In genomic region chr11:17211258-17212140, GRCm38 (mm10) we compare ENCODE assay signal across 8 mouse cellular contexts. TPM values are rescaled to one million over a fixed set of nuclear protein-coding genes. Genes with fewer than 3 reads are reported as not detected.
A peak's percentile ranks its signal among the peaks of the same experiment; 100 is the strongest.
DNase-seq lines count a peak whose midpoint lies in the region; ATAC-seq and TF ChIP-seq lines count a peak whose summit lies in the region.

TSS of gene Pno1 (minus strand) at chr11:17211568.

- no peaks in the 10 kb centered on the region for H3K9me3 ChIP-seq in MEL (replicated peaks; ENCODE audit: insufficient read depth, low read length)
- no peaks in the 10 kb centered on the region for H3K9me3 ChIP-seq in forebrain, postnatal 0 days (ENCODE audit: low read length)
- no peaks in the 10 kb centered on the region for H3K9me3 ChIP-seq in lung, embryonic 15.5 days

- H3K36me3 ChIP-seq in MEL (ENCODE audit: control insufficient read depth in 1 of 2, insufficient read depth in 2 of 2, low read length in 2 of 2) = peaks cover 11 to 21% of the 10 kb centered on the region in 2 experiments
- 0 out of 2 replicates have a peak, but pooled peaks cover 6% of the 10 kb centered on the region for H3K36me3 ChIP-seq in forebrain, postnatal 0 days (ENCODE audit: insufficient read depth)
- H3K36me3 ChIP-seq in lung, embryonic 15.5 days = peaks cover 14% of the 10 kb centered on the region; the same call in 1 of the 2 replicates

- 0 out of 6 replicates have a peak, but pooled peaks of 1 of the 3 experiments have one; percentile 13 for TF ChIP-seq CTCF in MEL (IDR thresholded peaks at IDR 0.05 in 2 of 3, conservative IDR thresholded peaks at IDR 0.05 in 1 of 3; ENCODE audit: control insufficient read depth in 1 of 3, insufficient read depth in 1 of 3, low read depth in 2 of 3, low read length in 3 of 3, poor library complexity in 1 of 3, severe bottlenecking in 1 of 3)
- TF ChIP-seq CTCF in cerebellum, adult 2 months (IDR thresholded peaks at IDR 0.05; ENCODE audit: borderline replicate concordance, insufficient read depth, low read depth, low read length) = no peak
- no peak for TF ChIP-seq CTCF in forebrain, postnatal 0 days (IDR thresholded peaks at IDR 0.05; ENCODE audit: low read depth)

- peak; percentile 98 for ATAC-seq in forebrain, postnatal 0 days
- peak; percentile 99 for ATAC-seq in lung, embryonic 15.5 days (ENCODE audit: borderline replicate concordance, extremely low read depth, low FRiP score, low TSS enrichment)

- peak within 1 kb of the TSS; percentile 83 for H3K27ac ChIP-seq in MEL (ENCODE audit: control insufficient read depth, low read depth, low read length)
- H3K27ac ChIP-seq in cerebellum, adult 2 months (ENCODE audit: insufficient read depth, low read length) = peak within 1 kb of the TSS; percentile 98
- peak within 1 kb of the TSS; percentile 72 for H3K27ac ChIP-seq in forebrain, postnatal 0 days (ENCODE audit: low read depth, low read length)
- peak within 1 kb of the TSS; percentile 84 for H3K27ac ChIP-seq in lung, embryonic 15.5 days

- TF ChIP-seq POLR2A in MEL (IDR thresholded peaks at IDR 0.05; ENCODE audit: control insufficient read depth in 1 of 2, insufficient read depth in 1 of 2, low read depth in 1 of 2, low read length in 2 of 2, poor library complexity in 1 of 2) = peak; percentile 70 to 71; a peak in 3 of 4 replicates
- TF ChIP-seq POLR2A in cerebellum, adult 2 months (IDR thresholded peaks at IDR 0.05; ENCODE audit: borderline replicate concordance, insufficient read depth, low read length) = peak; percentile 44; the same call in 1 of the 2 replicates

- peak within 1 kb of the TSS; percentile 84 for H3K9ac ChIP-seq in MEL (ENCODE audit: control insufficient read depth, low read depth, low read length, poor library complexity, severe bottlenecking)
- peak within 1 kb of the TSS; percentile 60 for H3K9ac ChIP-seq in forebrain, postnatal 0 days
- peak within 1 kb of the TSS; percentile 78 for H3K9ac ChIP-seq in lung, embryonic 15.5 days

- peaks cover 13 to 14% of the 10 kb centered on the region in 2 experiments for H3K4me1 ChIP-seq in MEL (ENCODE audit: control insufficient read depth in 1 of 2, insufficient read depth in 2 of 2, low read length in 2 of 2)
- no peaks in the 10 kb centered on the region for H3K4me1 ChIP-seq in cerebellum, adult 2 months (ENCODE audit: control insufficient read depth, insufficient read depth, low read length)
- H3K4me1 ChIP-seq in forebrain, postnatal 0 days (ENCODE audit: insufficient read depth) = peaks cover 11% of the 10 kb centered on the region; the same call in 1 of the 2 replicates
- peaks cover 18% of the 10 kb centered on the region for H3K4me1 ChIP-seq in lung, embryonic 15.5 days

- peak within 1 kb of the TSS; percentile 81 to 87 for H3K4me3 ChIP-seq in MEL (ENCODE audit: control insufficient read depth in 1 of 2, insufficient read depth in 1 of 2, low read depth in 2 of 2, low read length in 2 of 2)
- H3K4me3 ChIP-seq in cerebellum, adult 2 months (replicated peaks; ENCODE audit: insufficient read depth, low read depth, low read length) = peak within 1 kb of the TSS; percentile 94
- H3K4me3 ChIP-seq in forebrain, postnatal 0 days (ENCODE audit: low read depth, low read length) = peak within 1 kb of the TSS; percentile 70
- H3K4me3 ChIP-seq in lung, embryonic 15.5 days = peak within 1 kb of the TSS; percentile 98

- H3K79me2 ChIP-seq in MEL (ENCODE audit: control insufficient read depth, insufficient read depth, low read length, poor library complexity) = peaks cover 31% of the 10 kb centered on the region

- H3K27me3 ChIP-seq in MEL (ENCODE audit: control insufficient read depth in 1 of 2, insufficient read depth in 2 of 2, low read length in 2 of 2) = no peaks in the 10 kb centered on the region
- no peaks in the 10 kb centered on the region for H3K27me3 ChIP-seq in cerebellum, adult 2 months (ENCODE audit: control insufficient read depth, insufficient read depth, low read length)
- no peaks in the 10 kb centered on the region for H3K27me3 ChIP-seq in forebrain, postnatal 0 days (ENCODE audit: insufficient read depth, low read length)
- no peaks in the 10 kb centered on the region for H3K27me3 ChIP-seq in lung, embryonic 15.5 days

- no peak; a peak in 1 of 4 replicates for TF ChIP-seq EP300 in MEL (IDR thresholded peaks at IDR 0.05; ENCODE audit: low read depth in 1 of 2, low read length in 2 of 2)

- DNase-seq in MEL (ENCODE audit: low read depth, low spot score) = peak; percentile 100
- peak; percentile 97 to 98 for DNase-seq in cerebellum, adult 2 months
- DNase-seq in forebrain, postnatal 0 days = peak; percentile 99
- DNase-seq in heart, postnatal 4 days = peak; percentile 97
- peak; percentile 96 to 97 for DNase-seq in layer of hippocampus, adult 8-10 months (ENCODE audit: low spot score in 2 of 2)
- DNase-seq in ovary, adult 18-20 months (ENCODE audit: low spot score) = peak; percentile 94
- DNase-seq in thymus, postnatal 0 days (ENCODE audit: low spot score) = peak; percentile 98

- under 1% methylated on average over 65 of the region's 65 CpGs for WGBS in cerebellum, adult 2 months
- WGBS in forebrain, postnatal 0 days = under 1% methylated on average over 65 of the region's 65 CpGs
- under 1% methylated on average over 65 of the region's 65 CpGs for WGBS in lung, embryonic 15.5 days

- peak within 1 kb of the TSS; percentile 56 for H3K4me2 ChIP-seq in forebrain, postnatal 0 days (ENCODE audit: low read depth)
- H3K4me2 ChIP-seq in lung, embryonic 15.5 days = peak within 1 kb of the TSS; percentile 58

- TF ChIP-seq RAD21 in MEL (IDR thresholded peaks at IDR 0.05; ENCODE audit: low read depth, low read length) = no peak

TF ChIP-seq in MEL, 35 proteins besides CTCF, POLR2A, EP300 and RAD21 (continues in another document):
- TF ChIP-seq NELFE (IDR thresholded peaks at IDR 0.05; ENCODE audit: low read depth, low read length) (peak; percentile 86), SMC3 (IDR thresholded peaks at IDR 0.05; ENCODE audit: low read depth, low read length) (peak; percentile 27; the same call in 1 of the 2 replicates), KAT2A (conservative IDR thresholded peaks at IDR 0.05; ENCODE audit: low read depth, low read length) (peak; percentile 80), TCF12 (IDR thresholded peaks at IDR 0.05; ENCODE audit: low read depth, low read length) (peak; percentile 53), MYC (IDR thresholded peaks at IDR 0.05; ENCODE audit: low read depth, low read length) (peak; percentile 98), ZKSCAN1 (IDR thresholded peaks at IDR 0.05; ENCODE audit: low read depth, low read length) (no peak), MYB (IDR thresholded peaks at IDR 0.05; ENCODE audit: low read depth, low read length) (peak; percentile 45), GATA1 (IDR thresholded peaks at IDR 0.05; ENCODE audit: low read depth, low read length) (peak; percentile 24; the same call in 1 of the 2 replicates), SIN3A (IDR thresholded peaks at IDR 0.05; ENCODE audit: low read length) (peak; percentile 99), E2F4 (IDR thresholded peaks at IDR 0.05; ENCODE audit: borderline replicate concordance, low read depth, low read length) (0 out of 2 replicates have a peak, but pooled peaks have one; percentile 36), TBP (IDR thresholded peaks at IDR 0.05; ENCODE audit: low read depth, low read length) (peak; percentile 79; the same call in 1 of the 2 replicates), RCOR1 (IDR thresholded peaks at IDR 0.05; ENCODE audit: low read depth, low read length) (peak; percentile 63), HCFC1 (IDR thresholded peaks at IDR 0.05; ENCODE audit: low read depth, low read length) (peak; percentile 95), USF1 (IDR thresholded peaks at IDR 0.05; ENCODE audit: low read depth, low read length) (peak; percentile 88), MEF2A (IDR thresholded peaks at IDR 0.05; ENCODE audit: extremely low read depth, insufficient replicate concordance, low read depth, low read length, poor library complexity, severe bottlenecking) (no peak), CHD1 (IDR thresholded peaks at IDR 0.05; ENCODE audit: low read depth, low read length) (no peak), UBTF (IDR thresholded peaks at IDR 0.05; ENCODE audit: borderline replicate concordance, insufficient read depth, low read depth, low read length) (0 out of 2 replicates have a peak, but pooled peaks have one; percentile 59), MAZ (IDR thresholded peaks at IDR 0.05; ENCODE audit: low read depth, low read length) (peak; percentile 69; the same call in 1 of the 2 replicates), POLR2AphosphoS5 (IDR thresholded peaks at IDR 0.05; ENCODE audit: borderline replicate concordance, low read depth, low read length) (peak; percentile 89; the same call in 1 of the 2 replicates), ETS1 (IDR thresholded peaks at IDR 0.05; ENCODE audit: low read depth, low read length) (peak; percentile 31; the same call in 1 of the 2 replicates), MXI1 (IDR thresholded peaks at IDR 0.05; ENCODE audit: low read depth, low read length) (peak; percentile 100), ELF1 (IDR thresholded peaks at IDR 0.05; ENCODE audit: low read depth, low read length) (peak; percentile 96), BHLHE40 (IDR thresholded peaks at IDR 0.05; ENCODE audit: borderline replicate concordance, low read depth, low read length) (peak; percentile 61; the same call in 1 of the 2 replicates), ZNF384 (IDR thresholded peaks at IDR 0.05; ENCODE audit: low read depth, low read length) (no peak), ZMIZ1 (IDR thresholded peaks at IDR 0.05; ENCODE audit: low read depth, low read length) (peak; percentile 61), MAFK (IDR thresholded peaks at IDR 0.05; ENCODE audit: borderline replicate concordance, low read depth, low read length) (no peak), POLR2AphosphoS2 (IDR thresholded peaks at IDR 0.05; ENCODE audit: low read length) (peak; percentile 76)

RNA-seq across cellular contexts. Expression of gene Pno1, which starts in this region (rescaled TPM):
- 113 and 121 TPM in 2 replicates for total RNA-seq in MEL (2012; rRNA removed)
- 1,000 to 10,000 TPM in 1 of 2 experiments, 10 to 100 TPM in 1; 64.4 to 1,147 TPM for polyA plus RNA-seq in MEL (2012; ENCODE audit: insufficient read depth in 1 of 2, insufficient read length in 2 of 2, low read depth in 1 of 2, low replicate concordance in 2 of 2, missing spikeins in 1 of 2)
- 16.9 and 17.6 TPM in 2 replicates for polyA plus RNA-seq in cerebellum, adult 2 months (2012; rRNA removed)
- 42.6 and 48.6 TPM in 2 replicates for total RNA-seq in forebrain, postnatal 0 days (2014; rRNA removed)
- polyA plus RNA-seq in forebrain, postnatal 0 days (2015; fragmentation: Nextera tagmentation; extraction: Ambion mirVana) = 60.4 and 71.0 TPM in 2 replicates
- 10 to 100 TPM; 33.2 to 35.8 TPM for total RNA-seq in heart, postnatal 4 days (2021)
- 10 to 100 TPM; 24.8 to 29.4 (median 28.3) TPM for total RNA-seq in layer of hippocampus, adult 8-10 months (2022)
- polyA plus RNA-seq in lung, embryonic 15.5 days (2015; fragmentation: Nextera tagmentation; extraction: Ambion mirVana) = 65.6 and 68.6 TPM in 2 replicates
- 73.9 and 75.0 TPM in 2 replicates for polyA plus RNA-seq in thymus, postnatal 0 days (2015; fragmentation: Nextera tagmentation; extraction: Ambion mirVana)

Comparison
In these comparisons a context has a peak if more than half of its experiments do, and no peak if none do; other contexts are left out.
1. Peak in every context shown above with its lines: DNase-seq, ATAC-seq, H3K4me3 ChIP-seq and H3K27ac ChIP-seq.